Mouse (Mus musculus) liver, adult 2 months (tissue): Measurements from ENCODE around the gene Chchd3.

Experiments
- CTCF ChIP-seq: fragments of 200-500 bp; IDR thresholded peaks from 2 replicates; pipeline ENCODE4 v1.5.1; 2011; ENCODE audit warnings: low read depth, low read length, control low read depth
- POLR2A ChIP-seq: fragments of 200-500 bp; IDR thresholded peaks from 2 replicates; pipeline ENCODE4 v1.6.1; 2011; ENCODE audit warnings: low read length, control low read depth; ENCODE audit not compliant: insufficient read depth; ENCODE audit errors: extremely low read depth

- TF ChIP-seq CTCF (no peak), POLR2A (no peak)
Observed at GRCm38 (mm10) chr6:33078260-33078936, 18.3 kb upstream of the Chchd3 start.
